ENCODE assay signal across 27 mouse cellular contexts in the genomic region with DNA sequence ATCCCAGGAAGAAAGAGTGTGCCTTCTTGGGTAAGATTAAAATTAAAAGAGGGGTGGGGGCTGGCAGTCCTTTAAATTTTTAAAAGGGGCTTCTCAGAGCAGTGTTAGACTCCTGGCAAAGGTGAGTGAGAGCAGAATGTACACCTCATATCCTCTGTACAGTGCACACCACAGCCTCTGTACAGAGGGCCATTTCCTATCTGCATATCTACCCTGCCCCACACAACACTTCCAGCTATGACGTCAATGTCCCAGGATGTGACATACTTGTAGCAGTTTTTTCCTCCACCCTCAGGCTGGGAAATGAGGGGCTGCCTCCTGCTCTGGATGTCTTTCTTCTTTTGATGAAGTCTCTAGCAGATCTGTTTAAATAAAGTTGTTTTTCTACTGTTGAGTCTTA.
"Had no signal": no experiment of that assay in that cellular context is flagged by ENCODE, and none has a peak within 500 bp of the region (broad histone marks: within the 10 kb centered on the region; RNA-seq: fewer than 3 reads in every experiment).

No protein-coding gene starts in this region.

- ATAC-seq: hindbrain, embryonic 16.5 days; intestine, embryonic 16.5 days; liver, embryonic 12.5 days had no signal

- H3K9ac ChIP-seq: heart, embryonic 13.5 days; heart, embryonic 15.5 days; hindbrain, embryonic 12.5 days; hindbrain, embryonic 14.5 days; kidney, embryonic 15.5 days; limb, embryonic 13.5 days; limb, embryonic 15.5 days; liver, embryonic 12.5 days; liver, embryonic 14.5 days had no signal

- H3K27ac ChIP-seq: gastrocnemius, adult 2 months; heart, embryonic 13.5 days; heart, embryonic 15.5 days; hindbrain, embryonic 10.5 days; hindbrain, embryonic 12.5 days; hindbrain, embryonic 14.5 days; kidney, embryonic 15.5 days; kidney, postnatal 0 days; limb, embryonic 13.5 days; limb, embryonic 15.5 days; liver, embryonic 12.5 days; liver, embryonic 14.5 days had no signal

- H3K4me3 ChIP-seq: gastrocnemius, adult 2 months; heart, embryonic 13.5 days; heart, embryonic 15.5 days; hindbrain, embryonic 10.5 days; hindbrain, embryonic 12.5 days; kidney, embryonic 15.5 days; limb, embryonic 13.5 days; limb, embryonic 15.5 days; liver, embryonic 12.5 days had no signal

- H3K27me3 ChIP-seq: heart, embryonic 13.5 days; heart, embryonic 15.5 days; hindbrain, embryonic 12.5 days; kidney, embryonic 15.5 days; limb, embryonic 13.5 days; limb, embryonic 15.5 days; liver, embryonic 12.5 days had no signal

- H3K4me2 ChIP-seq: heart, embryonic 13.5 days; heart, embryonic 15.5 days; hindbrain, embryonic 12.5 days; hindbrain, embryonic 14.5 days; kidney, embryonic 15.5 days; limb, embryonic 13.5 days; limb, embryonic 15.5 days; liver, embryonic 12.5 days had no signal

- H3K36me3 ChIP-seq: heart, embryonic 13.5 days; heart, embryonic 15.5 days; hindbrain, embryonic 10.5 days; hindbrain, embryonic 12.5 days; kidney, embryonic 15.5 days; limb, embryonic 13.5 days; limb, embryonic 15.5 days; liver, embryonic 12.5 days had no signal

- H3K4me1 ChIP-seq: heart, embryonic 13.5 days; heart, embryonic 15.5 days; hindbrain, embryonic 10.5 days; hindbrain, embryonic 12.5 days; kidney, embryonic 15.5 days; limb, embryonic 13.5 days; limb, embryonic 15.5 days; liver, embryonic 12.5 days had no signal

- H3K9me3 ChIP-seq: heart, embryonic 13.5 days; heart, embryonic 15.5 days; hindbrain, embryonic 10.5 days; hindbrain, embryonic 12.5 days; kidney, embryonic 15.5 days; limb, embryonic 13.5 days; limb, embryonic 15.5 days; liver, embryonic 12.5 days had no signal

- DNase-seq: gastrocnemius, adult 2 months; gastrocnemius, postnatal 10 days; gastrocnemius, postnatal 25 days; heart, adult 18-20 months; heart, postnatal 10 days; heart, postnatal 4 days; kidney, adult 11 months; kidney, adult 2 months; kidney, adult 9 months; kidney, postnatal 14 days; kidney, postnatal 36 days; layer of hippocampus, adult 9-11 months; layer of hippocampus, postnatal 36 days; left cerebral cortex, postnatal 4 days had no signal
